ENCODE assay signal across 7 mouse cellular contexts in genomic region chr11:60454080-60454744, GRCm38 (mm10). TPM values are rescaled to one million over a fixed set of nuclear protein-coding genes. Genes with fewer than 3 reads are reported as not detected.
A peak's percentile ranks its signal among the peaks of the same experiment; 100 is the strongest.
DNase-seq lines count a peak whose midpoint lies in the region; ATAC-seq and TF ChIP-seq lines count a peak whose summit lies in the region.

Gene Drg2 (plus strand): TSS chr11:60454591.

- peak; percentile 91 for ATAC-seq in intestine, postnatal 0 days
- peak; percentile 89 for ATAC-seq in midbrain, embryonic 12.5 days (ENCODE audit: low FRiP score, low read depth)

- 0 out of 2 replicates have a peak, but pooled peaks cover 4% of the 10 kb centered on the region for H3K27me3 ChIP-seq in embryonic facial prominence, embryonic 10.5 days (replicated peaks; ENCODE audit: low read depth, poor library complexity, severe bottlenecking)
- H3K27me3 ChIP-seq in intestine, postnatal 0 days (replicated peaks; ENCODE audit: control insufficient read depth, insufficient read depth, low read length) = no peaks in the 10 kb centered on the region
- no peaks in the 10 kb centered on the region for H3K27me3 ChIP-seq in midbrain, embryonic 12.5 days
- no peaks in the 10 kb centered on the region for H3K27me3 ChIP-seq in small intestine, adult 2 months (ENCODE audit: control insufficient read depth, insufficient read depth, low read length)

- peak within 1 kb of the TSS; percentile 79 for H3K9ac ChIP-seq in intestine, postnatal 0 days (ENCODE audit: low read depth, low read length)
- H3K9ac ChIP-seq in midbrain, embryonic 12.5 days (replicated peaks) = peak within 1 kb of the TSS; percentile 87

- TF ChIP-seq CTCF in intestine, postnatal 0 days (IDR thresholded peaks at IDR 0.05; ENCODE audit: low read depth) = no peak
- no peak for TF ChIP-seq CTCF in small intestine, adult 2 months (IDR thresholded peaks at IDR 0.05; ENCODE audit: extremely low read depth, insufficient read length, insufficient replicate concordance, low read depth, low read length)

- peaks cover 14% of the 10 kb centered on the region for H3K4me1 ChIP-seq in embryonic facial prominence, embryonic 10.5 days
- H3K4me1 ChIP-seq in intestine, postnatal 0 days (replicated peaks; ENCODE audit: control insufficient read depth, insufficient read depth, low read length) = no peaks in the 10 kb centered on the region; the same call in 1 of the 2 replicates
- peaks cover 17% of the 10 kb centered on the region for H3K4me1 ChIP-seq in midbrain, embryonic 12.5 days
- H3K4me1 ChIP-seq in small intestine, adult 2 months (ENCODE audit: control insufficient read depth, insufficient read depth, insufficient read length, low read length) = peaks cover 7% of the 10 kb centered on the region; the same call in 1 of the 2 replicates

- DNase-seq in adrenal gland, postnatal 10 days = peak; percentile 92
- peak; percentile 91 for DNase-seq in embryonic facial prominence, embryonic 10.5 days (ENCODE audit: low spot score)
- peak; percentile 33 for DNase-seq in gonadal fat pad, adult 2 months (ENCODE audit: low read depth)
- DNase-seq in left cerebral cortex, postnatal 4 days = peak; percentile 88

- WGBS in embryonic facial prominence, embryonic 10.5 days = 5% methylated on average over 27 of the region's 27 CpGs
- 5% methylated on average over 27 of the region's 27 CpGs for WGBS in intestine, postnatal 0 days
- WGBS in midbrain, embryonic 12.5 days = 5% methylated on average over 27 of the region's 27 CpGs
- 4% methylated on average over 27 of the region's 27 CpGs for WGBS in small intestine, adult 2 months

- H3K36me3 ChIP-seq in embryonic facial prominence, embryonic 10.5 days (replicated peaks) = peaks cover 35% of the 10 kb centered on the region
- H3K36me3 ChIP-seq in intestine, postnatal 0 days (ENCODE audit: control insufficient read depth, insufficient read depth) = peaks cover 29% of the 10 kb centered on the region
- peaks cover 32% of the 10 kb centered on the region for H3K36me3 ChIP-seq in midbrain, embryonic 12.5 days
- H3K36me3 ChIP-seq in small intestine, adult 2 months (ENCODE audit: control insufficient read depth, insufficient read depth, low read length) = peaks cover 22% of the 10 kb centered on the region

- intact Hi-C loops in left cerebral cortex, postnatal 4 days (cut with DNase I) = loop anchor here (10.0 kb wide), 1 partner anchor 91 kb away; no protein-coding TSS in a partner anchor

- H3K9me3 ChIP-seq in embryonic facial prominence, embryonic 10.5 days = no peaks in the 10 kb centered on the region
- no peaks in the 10 kb centered on the region for H3K9me3 ChIP-seq in intestine, postnatal 0 days (ENCODE audit: control insufficient read depth)
- no peaks in the 10 kb centered on the region for H3K9me3 ChIP-seq in midbrain, embryonic 12.5 days

- H3K4me3 ChIP-seq in embryonic facial prominence, embryonic 10.5 days = peak within 1 kb of the TSS; percentile 92
- peak within 1 kb of the TSS; percentile 56 for H3K4me3 ChIP-seq in intestine, postnatal 0 days (ENCODE audit: low read depth, low read length)
- H3K4me3 ChIP-seq in midbrain, embryonic 12.5 days = peak within 1 kb of the TSS; percentile 81
- H3K4me3 ChIP-seq in small intestine, adult 2 months (ENCODE audit: low read depth, low read length) = peak within 1 kb of the TSS; percentile 86

- peak within 1 kb of the TSS; percentile 75 for H3K4me2 ChIP-seq in intestine, postnatal 0 days (replicated peaks; ENCODE audit: low read depth)
- peak within 1 kb of the TSS; percentile 82 for H3K4me2 ChIP-seq in midbrain, embryonic 12.5 days (replicated peaks)

- peak within 1 kb of the TSS; percentile 82 for H3K27ac ChIP-seq in embryonic facial prominence, embryonic 10.5 days (replicated peaks)
- H3K27ac ChIP-seq in intestine, postnatal 0 days (ENCODE audit: low read depth, low read length) = peak within 1 kb of the TSS; percentile 57
- peak within 1 kb of the TSS; percentile 58 for H3K27ac ChIP-seq in midbrain, embryonic 12.5 days (replicated peaks)
- no peak within 1 kb of the TSS for H3K27ac ChIP-seq in small intestine, adult 2 months (ENCODE audit: insufficient read depth, low read depth, low read length)

- TF ChIP-seq POLR2A in small intestine, adult 2 months (IDR thresholded peaks at IDR 0.05; ENCODE audit: low read depth, low read length) = peak; percentile 45; the same call in 1 of the 2 replicates

RNA-seq across cellular contexts. Expression of gene Drg2, which starts in this region (rescaled TPM):
- total RNA-seq in adrenal gland, postnatal 10 days (2021) = 10 to 100 TPM; 61.6 to 69.0 TPM
- polyA plus RNA-seq in embryonic facial prominence, embryonic 10.5 days (2016; fragmentation: Nextera tagmentation; extraction: Ambion mirVana) = 141 and 143 TPM in 2 replicates
- polyA plus RNA-seq in gonadal fat pad, adult 2 months (2012; rRNA removed) = 53.2 and 60.5 TPM in 2 replicates
- 40.9 and 41.7 TPM in 2 replicates for polyA plus RNA-seq in intestine, postnatal 0 days (2015; fragmentation: Nextera tagmentation; extraction: Ambion mirVana)
- total RNA-seq in left cerebral cortex, postnatal 4 days (2021) = 10 to 100 TPM; 72.1 to 72.3 TPM
- polyA plus RNA-seq in midbrain, embryonic 12.5 days (2016; fragmentation: Nextera tagmentation; extraction: Ambion mirVana) = 94.6 and 103 TPM in 2 replicates
- 18.0 and 31.5 TPM in 2 replicates for polyA plus RNA-seq in small intestine, adult 2 months (2012; rRNA removed)

Comparison
In these comparisons a context has a peak if more than half of its experiments do, and no peak if none do; other contexts are left out.
1. DNase-seq: peak in every context shown above with its lines; median percentile 92 in adrenal gland, postnatal 10 days; 91 in embryonic facial prominence, embryonic 10.5 days; 88 in left cerebral cortex, postnatal 4 days; 33 in gonadal fat pad, adult 2 months.